Mouse (Mus musculus) midbrain, embryonic 12.5 days (tissue): ENCODE measurements at regions not wholly inside any gene's neighbourhood (a gene's known extent, or its start where the extent isn't known, plus 50 kb on each side); places are given as distances from the start of the nearest gene placed in this dataset.

Source experiments
- ATAC-seq: fragments of 200-750 bp; cut with Nextera tagmentation; 2 replicates; pipeline ENCODE4 v1.8.0; 2017; ENCODE audit warnings: low read depth, moderate TSS enrichment, moderate library complexity; ENCODE audit not compliant: low FRiP score
- H3K27ac ChIP-seq: fragments of 300-500 bp; sonication (generic); replicated peaks from 2 replicates; pipeline ENCODE4 v1.5.1; 2016; ENCODE audit warnings: mild to moderate bottlenecking
- H3K27me3 ChIP-seq: fragments of 300-500 bp; sonication (generic); 2 replicates; pipeline ENCODE4 v1.6.1; 2016; ENCODE audit warnings: mild to moderate bottlenecking
- H3K36me3 ChIP-seq: fragments of 300-500 bp; sonication (generic); 2 replicates; pipeline ENCODE4 v1.6.1; 2016
- H3K4me1 ChIP-seq: fragments of 300-500 bp; sonication (generic); 2 replicates; pipeline ENCODE4 v1.6.1; 2016
- H3K4me2 ChIP-seq: fragments of 300-500 bp; sonication (generic); replicated peaks from 2 replicates; pipeline ENCODE4 v1.6.1; 2016; ENCODE audit warnings: mild to moderate bottlenecking, moderate library complexity
- H3K4me3 ChIP-seq: fragments of 300-500 bp; sonication (generic); 2 replicates; pipeline ENCODE4 v1.5.1; 2016; ENCODE audit warnings: mild to moderate bottlenecking
- H3K9ac ChIP-seq: fragments of 300-500 bp; sonication (generic); replicated peaks from 2 replicates; pipeline ENCODE4 v1.6.1; 2016; ENCODE audit warnings: mild to moderate bottlenecking, moderate library complexity
- H3K9me3 ChIP-seq: fragments of 300-500 bp; sonication (generic); 2 replicates; pipeline ENCODE4 v1.6.1; 2016; ENCODE audit warnings: mild to moderate bottlenecking
- WGBS: fragments of 180-500 bp; shearing (Covaris S2); methylation state at CpG from one replicate; pipeline ENCODE4 v1.1.7; 2016; 5-methylcytosine and 5-hydroxymethylcytosine counted together

DNA sequence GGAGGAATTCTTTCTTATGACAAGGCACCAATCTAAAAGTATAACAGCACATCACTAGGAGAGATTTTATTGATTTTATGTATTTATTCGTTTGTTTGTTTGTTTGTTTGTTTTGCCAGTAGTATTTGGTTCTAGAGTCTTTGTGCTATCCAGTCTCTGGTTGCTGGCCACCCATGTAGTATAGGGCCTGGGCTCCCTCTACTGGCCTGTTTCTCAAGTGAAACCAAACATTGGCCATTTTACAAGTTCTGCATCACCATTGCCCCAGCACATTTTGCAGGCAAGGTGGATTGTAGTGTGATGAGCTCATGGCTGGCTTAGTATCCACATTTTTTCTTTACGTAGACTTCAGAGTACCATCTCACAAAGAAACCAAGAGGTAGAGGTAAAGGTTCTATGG lies 376.9 kb upstream of the Luzp2 start:
- ATAC-seq, result peak; percentile 56; the same call in 1 of the 2 replicates
- no peak overlapping the region for H3K27ac ChIP-seq
- H3K9me3 ChIP-seq, result no peaks in the 10 kb centered on the region
- no peak overlapping the region for H3K9ac ChIP-seq
- no peaks in the 10 kb centered on the region for H3K4me1 ChIP-seq
- no peaks in the 10 kb centered on the region for H3K36me3 ChIP-seq
- WGBS, result 53% methylated on average over 2 of the region's 2 CpGs
- H3K4me3 ChIP-seq, result no peak overlapping the region
- H3K27me3 ChIP-seq, result no peaks in the 10 kb centered on the region
- no peak overlapping the region for H3K4me2 ChIP-seq

GRCm38 (mm10) chr7:54491254-54491653 lies 344.0 kb upstream of the Luzp2 start:
- Histone ChIP-seq H3K27me3 (no peaks in the 10 kb centered on the region), H3K9me3 (no peaks in the 10 kb centered on the region), H3K4me1 (no peaks in the 10 kb centered on the region), H3K36me3 (no peaks in the 10 kb centered on the region), H3K4me2 (no peak overlapping the region), H3K9ac (no peak overlapping the region), H3K27ac (no peak overlapping the region), H3K4me3 (no peak overlapping the region)
- WGBS, result 95% methylated on average over 1 of the region's 1 CpGs
- no peak for ATAC-seq

- no peak overlapping the region for H3K4me2 ChIP-seq
- H3K4me1 ChIP-seq, result no peaks in the 10 kb centered on the region
- H3K27me3 ChIP-seq, result no peaks in the 10 kb centered on the region
- no peaks in the 10 kb centered on the region for H3K9me3 ChIP-seq
- no peak for ATAC-seq
- H3K27ac ChIP-seq, result no peak overlapping the region
- H3K9ac ChIP-seq, result no peak overlapping the region
- H3K4me3 ChIP-seq, result no peak overlapping the region
- no peaks in the 10 kb centered on the region for H3K36me3 ChIP-seq
Observed at GRCm38 (mm10) chr7:54505235-54505634, 330.1 kb upstream of the Luzp2 start.

GRCm38 (mm10) chr7:54507006-54507405 lies 328.3 kb upstream of the Luzp2 start:
- H3K4me3 ChIP-seq, result no peak overlapping the region
- no peaks in the 10 kb centered on the region for H3K9me3 ChIP-seq
- H3K27me3 ChIP-seq, result no peaks in the 10 kb centered on the region
- H3K36me3 ChIP-seq, result no peaks in the 10 kb centered on the region
- ATAC-seq, result no peak
- no peak overlapping the region for H3K27ac ChIP-seq
- WGBS, result 61% methylated on average over 2 of the region's 2 CpGs
- no peak overlapping the region for H3K9ac ChIP-seq
- H3K4me2 ChIP-seq, result no peak overlapping the region
- no peaks in the 10 kb centered on the region for H3K4me1 ChIP-seq

DNA sequence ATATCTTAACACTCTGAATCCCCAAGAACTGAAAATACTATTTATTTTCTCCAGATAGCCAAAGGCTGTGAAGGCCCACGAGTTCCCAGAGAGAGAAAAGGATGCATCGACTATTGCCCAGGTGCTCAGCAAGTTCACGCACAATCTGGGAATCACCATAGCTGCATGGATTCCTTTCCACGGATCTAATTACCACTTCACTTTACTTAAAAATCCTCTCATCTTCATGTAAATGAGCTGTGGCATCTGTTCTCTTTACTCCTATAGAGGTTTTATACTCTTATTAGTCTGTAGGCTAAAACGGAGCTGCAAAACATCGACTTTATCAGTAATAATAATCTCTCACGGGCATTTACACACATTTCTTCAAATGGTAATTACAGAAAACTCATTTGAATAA lies 299.6 kb upstream of the Luzp2 start:
- Histone ChIP-seq H3K27ac (no peak overlapping the region), H3K9me3 (no peaks in the 10 kb centered on the region), H3K4me3 (no peak overlapping the region), H3K4me2 (no peak overlapping the region), H3K9ac (no peak overlapping the region), H3K4me1 (no peaks in the 10 kb centered on the region), H3K36me3 (no peaks in the 10 kb centered on the region), H3K27me3 (no peaks in the 10 kb centered on the region)
- WGBS, result 63% methylated on average over 7 of the region's 7 CpGs
- ATAC-seq, result no peak

DNA sequence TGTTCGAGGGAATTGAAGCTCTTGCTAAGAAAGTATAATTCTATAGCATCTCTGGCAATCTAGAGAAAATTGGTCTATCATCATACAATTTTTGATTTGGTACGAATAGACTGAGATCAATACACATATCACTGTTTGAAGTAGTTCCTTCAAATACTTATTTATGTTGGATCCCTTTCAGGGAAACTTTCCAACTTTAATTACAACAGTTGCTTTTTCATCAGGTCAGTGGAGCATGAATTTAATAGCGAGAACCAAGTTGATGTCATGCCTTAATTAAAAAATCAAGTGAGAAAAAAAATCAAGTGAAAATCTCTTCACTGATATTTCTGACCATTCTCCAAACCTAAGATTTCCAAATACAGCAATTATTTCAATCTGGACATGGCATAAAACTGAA lies 277.9 kb upstream of the Luzp2 start:
- H3K27ac ChIP-seq, result no peak overlapping the region
- no peaks in the 10 kb centered on the region for H3K27me3 ChIP-seq
- no peak overlapping the region for H3K4me2 ChIP-seq
- no peak for ATAC-seq
- no peaks in the 10 kb centered on the region for H3K36me3 ChIP-seq
- no peak overlapping the region for H3K9ac ChIP-seq
- H3K4me1 ChIP-seq, result no peaks in the 10 kb centered on the region
- H3K9me3 ChIP-seq, result no peaks in the 10 kb centered on the region
- WGBS, result 80% methylated on average over 3 of the region's 3 CpGs
- no peak overlapping the region for H3K4me3 ChIP-seq

- Histone ChIP-seq H3K9me3 (no peaks in the 10 kb centered on the region), H3K4me1 (0 out of 2 replicates have a peak, but pooled peaks cover 3% of the 10 kb centered on the region), H3K9ac (no peak overlapping the region), H3K27ac (no peak overlapping the region), H3K4me3 (no peak overlapping the region), H3K4me2 (no peak overlapping the region), H3K27me3 (no peaks in the 10 kb centered on the region), H3K36me3 (no peaks in the 10 kb centered on the region)
- WGBS, result 60% methylated on average over 3 of the region's 3 CpGs
- ATAC-seq, result peak; percentile 49; the same call in 1 of the 2 replicates
Observed at GRCm38 (mm10) chr7:54565569-54566179, 269.6 kb upstream of the Luzp2 start.

DNA sequence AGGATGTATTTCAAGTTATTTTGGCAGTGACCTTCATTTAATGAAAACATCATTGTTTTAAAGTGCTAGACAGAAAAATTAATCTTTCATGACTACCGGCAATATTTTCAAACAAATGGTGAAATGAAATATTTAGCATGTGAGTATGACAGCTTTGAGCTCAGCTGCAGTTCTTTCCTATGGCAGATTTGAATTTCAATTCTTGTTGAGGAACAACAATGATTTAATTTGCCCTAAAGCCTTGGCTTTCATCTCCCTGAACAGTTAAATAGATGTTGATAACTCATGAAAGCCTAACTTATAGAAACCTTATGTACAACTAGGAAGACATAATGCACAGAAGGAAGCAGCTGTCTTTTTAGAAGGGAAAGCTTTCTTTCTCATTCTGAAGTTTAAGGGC lies 235.5 kb upstream of the Luzp2 start:
- ATAC-seq, result no peak
- Histone ChIP-seq H3K4me2 (no peak overlapping the region), H3K27me3 (no peaks in the 10 kb centered on the region)

GRCm38 (mm10) chr7:54622436-54622835 lies 212.9 kb upstream of the Luzp2 start:
- H3K4me3 ChIP-seq, result no peak overlapping the region
- H3K27me3 ChIP-seq, result no peaks in the 10 kb centered on the region
- ATAC-seq, result no peak
- no peak overlapping the region for H3K4me2 ChIP-seq
- H3K36me3 ChIP-seq, result no peaks in the 10 kb centered on the region
- 78% methylated on average over 2 of the region's 2 CpGs for WGBS
- H3K9me3 ChIP-seq, result no peaks in the 10 kb centered on the region
- no peak overlapping the region for H3K9ac ChIP-seq
- H3K27ac ChIP-seq, result no peak overlapping the region
- no peaks in the 10 kb centered on the region for H3K4me1 ChIP-seq

More for the DNA sequence above, 235.5 kb upstream of the Luzp2 start:
- no peaks in the 10 kb centered on the region for H3K4me1 ChIP-seq
- H3K9me3 ChIP-seq, result no peaks in the 10 kb centered on the region
- H3K4me3 ChIP-seq, result no peak overlapping the region
- no peak overlapping the region for H3K9ac ChIP-seq
- 87% methylated on average over 1 of the region's 1 CpGs for WGBS
- no peaks in the 10 kb centered on the region for H3K36me3 ChIP-seq
- no peak overlapping the region for H3K27ac ChIP-seq

- 79% methylated on average over 6 of the region's 6 CpGs for WGBS
- Histone ChIP-seq H3K9me3 (no peaks in the 10 kb centered on the region), H3K4me1 (no peaks in the 10 kb centered on the region), H3K36me3 (no peaks in the 10 kb centered on the region), H3K9ac (no peak overlapping the region), H3K4me3 (no peak overlapping the region), H3K4me2 (no peak overlapping the region), H3K27me3 (no peaks in the 10 kb centered on the region), H3K27ac (no peak overlapping the region)
- no peak for ATAC-seq
Observed at GRCm38 (mm10) chr7:54633930-54634329, 201.4 kb upstream of the Luzp2 start.

DNA sequence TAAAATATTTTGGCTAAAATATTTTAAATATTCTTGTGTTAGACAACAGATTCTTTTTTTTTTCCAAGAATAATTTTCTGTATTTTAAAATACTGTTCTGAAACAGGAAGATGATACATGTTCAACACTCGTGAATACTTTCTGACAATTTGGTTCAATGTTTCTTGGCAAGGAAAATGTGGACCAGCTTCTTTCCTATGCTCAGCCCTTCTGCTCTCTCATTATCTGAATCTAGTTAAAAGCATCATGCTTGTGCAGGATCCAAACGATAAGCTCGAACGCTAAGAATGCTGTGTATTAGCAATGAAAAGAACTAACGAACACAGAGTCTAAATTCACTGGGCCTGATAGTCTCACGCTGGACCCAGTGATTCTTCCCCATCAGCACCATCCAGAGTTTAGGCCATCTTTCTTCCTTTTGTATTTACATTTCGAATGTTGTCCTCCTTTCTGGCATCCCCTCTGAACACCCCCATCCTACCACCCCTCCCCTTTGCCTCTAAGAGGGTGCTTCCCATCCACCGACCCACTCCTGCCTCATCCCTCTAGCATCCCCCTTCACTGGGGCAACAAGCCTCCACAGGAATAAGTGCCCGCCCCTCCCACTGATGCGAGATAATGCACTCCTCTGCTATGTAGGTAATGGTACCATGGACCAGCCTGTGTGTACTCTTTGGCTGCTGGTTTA lies 200.8 kb upstream of the Luzp2 start:
- Histone ChIP-seq H3K4me1 (no peaks in the 10 kb centered on the region), H3K27ac (no peak overlapping the region), H3K27me3 (no peaks in the 10 kb centered on the region), H3K9ac (no peak overlapping the region), H3K36me3 (no peaks in the 10 kb centered on the region), H3K4me3 (no peak overlapping the region), H3K4me2 (no peak overlapping the region), H3K9me3 (no peaks in the 10 kb centered on the region)
- 94% methylated on average over 10 of the region's 10 CpGs for WGBS
- ATAC-seq, result no peak

GRCm38 (mm10) chr7:54645314-54645713 lies 190.0 kb upstream of the Luzp2 start:
- Histone ChIP-seq H3K36me3 (no peaks in the 10 kb centered on the region), H3K9me3 (no peaks in the 10 kb centered on the region), H3K4me3 (no peak overlapping the region), H3K4me1 (peaks cover 8% of the 10 kb centered on the region; the same call in 1 of the 2 replicates), H3K9ac (no peak overlapping the region), H3K4me2 (no peak overlapping the region), H3K27me3 (no peaks in the 10 kb centered on the region), H3K27ac (no peak overlapping the region)
- 97% methylated on average over 2 of the region's 2 CpGs for WGBS
- ATAC-seq, result no peak

DNA sequence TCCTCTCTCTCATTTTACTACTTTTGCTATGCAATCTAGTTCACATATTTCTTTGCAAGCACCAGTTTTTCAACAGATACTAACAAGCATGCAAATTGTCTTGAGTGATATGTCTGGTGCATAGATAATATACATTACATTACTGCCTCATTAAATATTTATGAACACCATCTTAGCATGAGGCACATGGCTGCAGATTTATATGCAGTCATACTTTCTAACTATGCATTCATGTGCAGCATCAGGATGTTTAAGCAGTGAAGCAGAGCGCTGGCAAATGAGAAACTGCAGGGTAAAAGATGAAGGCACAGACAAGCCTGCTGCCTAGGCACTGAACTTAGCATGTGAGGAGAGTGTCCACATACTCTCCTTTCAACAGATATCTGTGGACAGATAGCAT lies 186.3 kb upstream of the Luzp2 start:
- 83% methylated on average over 1 of the region's 1 CpGs for WGBS
- peak; percentile 62; the same call in 1 of the 2 replicates for ATAC-seq
- Histone ChIP-seq H3K4me2 (no peak overlapping the region), H3K27me3 (no peaks in the 10 kb centered on the region), H3K9me3 (no peaks in the 10 kb centered on the region), H3K4me1 (peaks cover 8% of the 10 kb centered on the region; the same call in 1 of the 2 replicates), H3K9ac (no peak overlapping the region), H3K4me3 (no peak overlapping the region), H3K36me3 (no peaks in the 10 kb centered on the region), H3K27ac (no peak overlapping the region)
